Mouse (Mus musculus) C2C12 (cell line): ENCODE measurements around the gene Ctrc.

Source experiments
- CEBPB ChIP-seq: IDR thresholded peaks from one replicate; pipeline ENCODE4 v1.6.1; 2011; ENCODE audit warnings: low read depth, mild to moderate bottlenecking, control low read depth, moderate library complexity
- CTCF ChIP-seq: IDR thresholded peaks from one replicate; pipeline ENCODE4 v1.5.1; 2011; ENCODE audit not compliant: control insufficient read depth, insufficient read depth, insufficient read length

- TF ChIP-seq CTCF (no peak), CEBPB (no peak)
Measured at GRCm38 (mm10) chr4:141865006-141865405, 18.8 kb upstream of the Ctrc start.
